Mouse (Mus musculus): ENCODE data around the gene Pik3c2g.

- TF ChIP-seq CTCF (IDR thresholded peaks at IDR 0.05; ENCODE audit: borderline replicate concordance, extremely low read depth, insufficient read depth, insufficient read length) (no peak), POLR2A (IDR thresholded peaks at IDR 0.05; ENCODE audit: borderline replicate concordance, extremely low read depth, insufficient read depth, insufficient read length, poor library complexity, severe bottlenecking) (no peak)
Observed at GRCm38 (mm10) chr6:139849931-139850330, 262.9 kb downstream of the Pik3c2g start.

Data from brain, embryonic 14.5 days (tissue).